Mouse (Mus musculus): ENCODE measurements around the gene Invs. TPM values are rescaled to one million over a fixed set of nuclear protein-coding genes. Genes with fewer than 3 reads are reported as not detected.

Gene Invs
- polyA plus RNA-seq (2012; fragmentation: generic; extraction: Trizol), result 3.1 TPM

DNA sequence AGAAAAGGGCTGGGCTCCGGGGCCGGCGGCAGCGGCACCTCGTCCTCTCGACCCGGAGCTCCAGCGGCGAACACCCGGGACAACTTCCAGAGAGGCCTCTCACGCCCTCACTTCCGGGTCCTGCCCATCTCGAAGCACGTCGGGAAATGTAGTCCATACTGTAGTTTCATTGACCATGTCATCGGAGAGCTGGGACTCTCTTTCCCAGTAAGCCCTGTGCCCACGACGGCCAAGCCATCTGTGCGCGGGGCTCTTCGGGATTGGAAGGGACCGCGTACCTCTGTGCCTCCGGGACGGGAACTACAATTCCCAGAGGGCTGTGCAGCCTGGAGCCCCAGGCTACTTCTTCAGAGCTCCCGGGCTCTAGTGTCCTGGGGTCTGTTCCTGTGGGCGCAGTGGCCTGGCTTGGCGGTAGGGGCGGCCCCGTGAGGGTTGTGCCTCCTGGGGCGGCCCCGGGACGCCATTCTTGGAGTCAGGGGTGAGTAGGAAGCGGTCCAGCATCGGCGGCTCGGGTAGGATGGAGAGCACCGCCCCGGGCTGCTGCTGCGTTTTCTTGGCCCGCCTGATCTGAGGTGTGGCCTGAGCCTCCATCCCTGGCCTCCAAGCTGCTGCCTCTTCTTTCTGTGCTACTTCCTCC, at the start of gene Invs, which contains the start of gene Erp44:
TSS of gene Invs (plus strand) at position 263 of the 637 bp plus-strand sequence.
TSS of gene Erp44 (minus strand) at position 61 of the 637 bp plus-strand sequence.
- Histone ChIP-seq H3ac (ENCODE audit: control insufficient read depth, insufficient read length) (peak within 1 kb of the TSS; percentile 89), H3K27me3 (ENCODE audit: control insufficient read depth, insufficient read depth, insufficient read length) (no peaks in the 10 kb centered on the region), H3K79me2 (ENCODE audit: control insufficient read depth, insufficient read depth) (peaks cover 48% of the 10 kb centered on the region), H3K4me2 (ENCODE audit: low read depth) (peak within 1 kb of the TSS; percentile 95), H3K4me3 (peak within 1 kb of the TSS; percentile 87), H3K36me3 (ENCODE audit: control insufficient read depth, insufficient read depth) (no peaks in the 10 kb centered on the region)
- peak; percentile 78 for TF ChIP-seq POLR2AphosphoS2 (IDR thresholded peaks at IDR 0.05; ENCODE audit: insufficient read length, low read depth)
- TF ChIP-seq E2F4 (IDR thresholded peaks at IDR 0.05; ENCODE audit: insufficient read depth), result no peak
- peak in 2 of 3 experiments; percentile 20 to 36 for TF ChIP-seq MYOD1 (IDR thresholded peaks at IDR 0.05; ENCODE audit: control insufficient read depth in 1 of 3, insufficient read length in 2 of 3, low read depth in 2 of 3)
- no peak for TF ChIP-seq SRF (IDR thresholded peaks at IDR 0.05; ENCODE audit: control insufficient read depth, insufficient read length, low read depth)
- TF ChIP-seq MYOG (IDR thresholded peaks at IDR 0.05; ENCODE audit: control insufficient read depth in 1 of 3, insufficient read depth in 1 of 3, insufficient read length in 2 of 3, low read depth in 2 of 3), result peak in 1 of 3 experiments; percentile 34
- peak; percentile 72 for TF ChIP-seq POLR2A (IDR thresholded peaks at IDR 0.05; ENCODE audit: insufficient read length, low read depth)
- peak; percentile 19 for TF ChIP-seq USF1 (IDR thresholded peaks at IDR 0.05; ENCODE audit: low read depth)

- TF ChIP-seq USF1 (IDR thresholded peaks at IDR 0.05; ENCODE audit: low read depth) (no peak), CEBPB (IDR thresholded peaks at IDR 0.05; ENCODE audit: insufficient read depth, poor library complexity, severe bottlenecking) (no peak), POLR2A (IDR thresholded peaks at IDR 0.05; ENCODE audit: insufficient read length, low read depth) (no peak), E2F4 (IDR thresholded peaks at IDR 0.05; ENCODE audit: insufficient read depth) (no peak), REST (IDR thresholded peaks at IDR 0.05; ENCODE audit: insufficient read depth, insufficient read length) (no peak), POLR2AphosphoS2 (IDR thresholded peaks at IDR 0.05; ENCODE audit: insufficient read length, low read depth) (no peak), MAX (IDR thresholded peaks at IDR 0.05; ENCODE audit: low read depth) (no peak), MYOG (IDR thresholded peaks at IDR 0.05; ENCODE audit: control insufficient read depth in 1 of 3, insufficient read depth in 1 of 3, insufficient read length in 2 of 3, low read depth in 2 of 3) (no peak), TCF12 (IDR thresholded peaks at IDR 0.05; ENCODE audit: insufficient read depth, poor library complexity, severe bottlenecking) (no peak), SRF (IDR thresholded peaks at IDR 0.05; ENCODE audit: control insufficient read depth, insufficient read length, low read depth) (no peak), MYOD1 (IDR thresholded peaks at IDR 0.05; ENCODE audit: control insufficient read depth in 1 of 3, insufficient read length in 2 of 3, low read depth in 2 of 3) (no peak), TCF3 (IDR thresholded peaks at IDR 0.05; ENCODE audit: insufficient read length, low read depth) (no peak)
- Histone ChIP-seq H3K27me3 (ENCODE audit: control insufficient read depth, insufficient read depth, insufficient read length) (no peaks in the 10 kb centered on the region), H3K36me3 (ENCODE audit: control insufficient read depth, insufficient read depth) (peaks cover 19% of the 10 kb centered on the region), H3ac (ENCODE audit: control insufficient read depth, insufficient read length) (no peak overlapping the region), H3K4me2 (ENCODE audit: low read depth) (no peak overlapping the region), H3K79me2 (ENCODE audit: control insufficient read depth, insufficient read depth) (no peaks in the 10 kb centered on the region), H3K4me3 (no peak overlapping the region)
Observed at GRCm38 (mm10) chr4:48236721-48237120, 42.8 kb upstream of the Invs start.

DNA sequence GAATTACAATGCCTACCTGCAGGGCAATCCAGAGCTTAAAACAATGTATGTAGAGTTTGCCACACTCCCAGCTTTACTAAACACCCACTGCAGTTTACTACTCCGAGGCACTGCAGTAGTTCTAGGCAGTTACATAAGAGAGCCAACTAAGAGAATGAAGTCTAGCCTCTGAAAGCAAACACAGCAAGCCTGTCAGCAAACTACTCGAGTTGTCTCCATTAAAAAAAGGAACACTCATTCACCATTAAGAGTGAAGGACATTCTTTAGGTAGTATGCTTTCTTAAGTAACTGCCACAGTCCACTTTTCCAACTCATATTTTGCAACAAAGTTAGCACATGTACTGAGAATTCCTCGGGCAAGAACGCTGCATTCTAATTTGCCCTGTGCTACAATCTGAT, 40.5 kb upstream of the Invs start:
- peaks cover 4% of the 10 kb centered on the region for H3K79me2 ChIP-seq (ENCODE audit: control insufficient read depth, insufficient read depth)
- TF ChIP-seq MYOG (IDR thresholded peaks at IDR 0.05; ENCODE audit: control insufficient read depth in 1 of 3, insufficient read depth in 1 of 3, insufficient read length in 2 of 3, low read depth in 2 of 3), result no peak
- TF ChIP-seq TCF12 (IDR thresholded peaks at IDR 0.05; ENCODE audit: insufficient read depth, poor library complexity, severe bottlenecking), result no peak
- no peak for TF ChIP-seq E2F4 (IDR thresholded peaks at IDR 0.05; ENCODE audit: insufficient read depth)
- no peak for TF ChIP-seq MAX (IDR thresholded peaks at IDR 0.05; ENCODE audit: low read depth)
- no peak for TF ChIP-seq POLR2AphosphoS2 (IDR thresholded peaks at IDR 0.05; ENCODE audit: insufficient read length, low read depth)
- TF ChIP-seq REST (IDR thresholded peaks at IDR 0.05; ENCODE audit: insufficient read depth, insufficient read length), result no peak
- no peak for TF ChIP-seq TCF3 (IDR thresholded peaks at IDR 0.05; ENCODE audit: insufficient read length, low read depth)
- no peak for TF ChIP-seq SRF (IDR thresholded peaks at IDR 0.05; ENCODE audit: control insufficient read depth, insufficient read length, low read depth)
- no peak for TF ChIP-seq USF1 (IDR thresholded peaks at IDR 0.05; ENCODE audit: low read depth)
- no peak for TF ChIP-seq POLR2A (IDR thresholded peaks at IDR 0.05; ENCODE audit: insufficient read length, low read depth)
- TF ChIP-seq CEBPB (IDR thresholded peaks at IDR 0.05; ENCODE audit: insufficient read depth, poor library complexity, severe bottlenecking), result no peak
- TF ChIP-seq MYOD1 (IDR thresholded peaks at IDR 0.05; ENCODE audit: control insufficient read depth in 1 of 3, insufficient read length in 2 of 3, low read depth in 2 of 3), result no peak
- H3K36me3 ChIP-seq (ENCODE audit: control insufficient read depth, insufficient read depth), result peaks cover 19% of the 10 kb centered on the region

GRCm38 (mm10) chr4:48242482-48242881, 37.1 kb upstream of the Invs start:
- H3K79me2 ChIP-seq (ENCODE audit: control insufficient read depth, insufficient read depth), result peaks cover 23% of the 10 kb centered on the region
- H3K4me3 ChIP-seq, result no peak overlapping the region
- no peaks in the 10 kb centered on the region for H3K27me3 ChIP-seq (ENCODE audit: control insufficient read depth, insufficient read depth, insufficient read length)
- TF ChIP-seq MAX (IDR thresholded peaks at IDR 0.05; ENCODE audit: low read depth), result no peak
- no peak for TF ChIP-seq POLR2AphosphoS2 (IDR thresholded peaks at IDR 0.05; ENCODE audit: insufficient read length, low read depth)
- no peak for TF ChIP-seq USF1 (IDR thresholded peaks at IDR 0.05; ENCODE audit: low read depth)
- TF ChIP-seq TCF12 (IDR thresholded peaks at IDR 0.05; ENCODE audit: insufficient read depth, poor library complexity, severe bottlenecking), result no peak
- TF ChIP-seq MYOG (IDR thresholded peaks at IDR 0.05; ENCODE audit: control insufficient read depth in 1 of 3, insufficient read depth in 1 of 3, insufficient read length in 2 of 3, low read depth in 2 of 3), result no peak
- TF ChIP-seq E2F4 (IDR thresholded peaks at IDR 0.05; ENCODE audit: insufficient read depth), result no peak
- H3K36me3 ChIP-seq (ENCODE audit: control insufficient read depth, insufficient read depth), result peaks cover 10% of the 10 kb centered on the region
- H3K4me2 ChIP-seq (ENCODE audit: low read depth), result no peak overlapping the region
- H3ac ChIP-seq (ENCODE audit: control insufficient read depth, insufficient read length), result no peak overlapping the region

More for the DNA sequence above, 40.5 kb upstream of the Invs start:
- Histone ChIP-seq H3K4me2 (ENCODE audit: low read depth) (no peak overlapping the region), H3K27me3 (ENCODE audit: control insufficient read depth, insufficient read depth, insufficient read length) (no peaks in the 10 kb centered on the region), H3K4me3 (no peak overlapping the region), H3ac (ENCODE audit: control insufficient read depth, insufficient read length) (no peak overlapping the region)
